Mouse (Mus musculus): ENCODE data around the gene Gabbr1.

The Gabbr1 gene

DNA sequence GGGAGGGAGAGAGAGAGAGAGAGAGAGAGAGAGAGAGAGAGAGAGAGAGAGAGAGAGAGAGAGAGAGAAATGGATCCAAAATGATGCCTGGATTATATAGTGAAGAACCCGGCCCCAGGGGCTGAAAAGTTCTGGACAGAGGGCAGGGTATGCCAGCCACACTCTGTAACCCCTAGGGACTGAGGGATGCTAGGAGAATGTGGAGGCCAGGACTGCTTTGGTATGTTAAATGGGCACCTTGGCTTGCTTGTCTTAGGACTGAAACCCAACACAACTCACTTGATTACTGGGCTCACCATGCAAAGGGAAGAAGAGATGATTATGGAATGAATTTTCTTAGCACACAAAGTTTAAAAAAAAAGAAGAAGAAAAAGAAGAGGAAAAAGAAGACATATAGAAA is 32.4 kb downstream of the Gabbr1 start:
- DNase-seq (ENCODE audit: low read depth): no peak

DNA sequence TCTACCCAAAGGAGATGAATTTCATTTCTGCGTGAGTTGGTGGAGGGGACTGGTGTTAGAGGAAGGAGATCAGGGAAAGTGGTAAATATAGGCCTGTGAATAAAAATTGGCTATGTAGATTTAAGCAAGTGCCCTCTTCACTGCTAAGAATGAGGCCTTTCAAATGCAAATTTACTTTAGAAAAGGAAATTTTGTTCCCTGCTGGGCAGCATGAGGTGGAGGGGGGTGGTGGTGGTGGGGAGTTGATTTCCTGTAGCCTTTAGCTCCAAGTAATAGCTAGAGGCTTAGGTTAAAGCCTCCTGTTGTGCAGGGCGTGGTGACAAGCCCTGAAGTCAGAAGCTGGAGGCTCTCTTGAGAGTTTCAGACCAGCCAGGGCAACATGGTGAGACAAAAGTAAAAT is 33.2 kb downstream of the Gabbr1 start:
- no peak for DNase-seq (ENCODE audit: low read depth)

DNA sequence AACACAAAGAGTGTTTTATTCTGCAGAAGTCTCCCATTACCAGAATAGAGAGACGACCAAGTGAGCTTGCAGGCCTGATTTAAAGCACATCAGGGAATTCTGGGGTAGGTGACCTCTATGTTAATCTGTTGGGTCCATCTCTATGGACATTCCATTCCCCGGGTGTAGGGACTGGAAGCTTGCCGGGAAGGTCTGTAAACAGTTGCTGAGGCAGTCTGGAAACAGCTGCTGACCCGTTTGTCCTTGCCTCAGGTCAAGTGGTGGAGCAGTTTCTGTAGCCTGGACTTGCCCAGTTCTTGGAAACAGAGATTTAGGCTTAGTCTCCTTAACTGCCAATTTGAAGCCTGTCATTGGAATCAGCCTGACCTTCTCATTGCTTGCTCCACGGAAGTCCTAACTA is 34.4 kb downstream of the Gabbr1 start:
- no peak for DNase-seq (ENCODE audit: low read depth)

DNA sequence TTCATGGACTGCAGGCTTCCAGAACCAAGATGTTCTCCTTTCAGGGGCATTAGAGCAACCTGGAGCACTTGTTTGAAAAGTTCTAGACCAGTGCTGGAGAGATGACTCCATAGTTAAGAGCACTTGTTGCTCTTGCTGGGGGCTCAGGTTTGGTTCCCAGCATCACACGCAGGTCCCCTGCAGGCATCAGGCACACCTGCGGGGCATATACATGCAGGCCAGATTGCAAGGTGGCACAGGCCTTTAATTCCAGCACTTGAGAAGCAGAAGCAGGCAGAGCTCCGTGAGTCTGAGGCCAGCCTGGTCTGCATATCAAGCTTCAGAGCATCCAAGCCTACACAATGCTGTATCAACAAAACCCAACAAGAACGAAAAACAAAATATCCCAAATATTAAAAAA is 35.9 kb downstream of the Gabbr1 start:
- no peak for DNase-seq (ENCODE audit: low read depth)

DNA sequence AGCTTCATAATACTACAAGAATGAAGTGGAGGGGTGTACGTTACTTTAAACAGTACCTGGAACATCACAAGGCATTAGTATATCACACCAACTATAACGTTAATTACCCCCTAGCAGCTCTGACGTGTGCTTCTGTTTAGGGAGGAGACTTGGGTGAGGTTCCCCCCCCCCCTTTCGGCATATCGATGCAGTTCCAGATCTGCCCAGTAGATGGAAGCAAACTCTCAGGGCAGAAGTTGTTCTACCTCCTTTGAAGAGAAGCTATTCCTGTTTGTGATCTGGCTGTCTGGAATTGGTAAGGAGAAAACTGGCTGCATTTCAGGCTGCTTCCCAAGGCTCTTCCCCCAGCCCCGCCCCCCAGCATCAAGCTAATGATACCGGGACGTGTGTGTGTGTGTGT is 37.6 kb downstream of the Gabbr1 start:
- peak; percentile 71 for DNase-seq (ENCODE audit: low read depth)

DNA sequence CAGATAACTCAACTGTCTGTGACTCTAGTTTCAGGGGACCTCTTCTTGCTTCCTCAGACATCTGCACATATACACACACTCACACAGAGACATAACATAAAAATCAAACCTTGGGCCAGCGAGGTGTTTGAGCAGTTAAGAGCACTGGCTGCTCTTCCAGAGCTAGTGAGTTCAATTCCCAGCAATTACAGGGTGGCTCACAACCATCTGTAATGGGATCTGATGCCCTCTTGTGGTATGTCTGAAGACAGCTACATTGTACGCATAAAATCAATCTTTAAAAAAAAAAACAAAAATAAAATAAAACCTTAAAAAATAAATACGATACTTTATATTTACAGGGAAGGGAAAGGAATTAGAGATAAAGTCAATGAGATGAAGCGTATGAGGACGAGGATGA is 38.9 kb downstream of the Gabbr1 start:
- DNase-seq (ENCODE audit: low read depth): peak; percentile 11

DNA sequence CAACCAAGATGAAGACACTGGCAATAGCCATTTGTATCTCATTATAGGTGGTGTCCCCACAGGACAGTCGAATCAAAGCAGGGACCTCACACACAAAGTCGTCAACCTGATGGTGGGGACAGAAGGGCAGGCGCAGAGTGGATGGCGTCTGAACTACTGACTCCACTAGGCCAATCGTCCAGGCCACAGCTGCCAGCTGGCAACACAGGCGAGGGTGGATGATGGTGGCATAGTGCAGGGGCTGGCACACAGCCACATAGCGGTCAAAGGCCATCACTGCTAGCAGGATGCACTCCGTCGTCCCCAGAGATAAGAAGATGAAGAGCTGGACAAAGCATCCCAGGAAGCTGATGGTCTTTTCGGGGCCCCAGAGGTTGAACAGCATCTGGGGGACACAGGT is 39.8 kb downstream of the Gabbr1 start:
- DNase-seq (ENCODE audit: low read depth): no peak

DNA sequence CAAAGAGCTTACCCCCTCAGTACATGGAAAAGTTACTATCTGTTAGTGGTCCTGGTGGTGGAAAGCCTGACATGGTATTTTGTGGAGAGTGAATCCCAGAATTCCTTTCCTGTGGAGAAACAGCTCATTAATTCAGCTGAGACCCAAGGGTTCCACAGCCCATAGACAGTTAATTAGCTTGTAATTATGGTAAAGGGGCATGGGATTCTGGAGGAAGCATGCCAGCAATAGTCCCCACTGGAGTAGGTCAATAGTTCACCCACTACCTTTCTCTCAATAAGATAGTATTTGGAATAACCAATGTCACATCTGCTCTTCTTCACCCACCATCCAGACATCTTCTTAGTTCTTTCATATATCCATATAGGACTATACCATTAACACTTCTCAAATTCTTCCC is 42.6 kb downstream of the Gabbr1 start, which contains the start of gene Olfr90:
Gene Olfr90 (minus strand): TSS at position 101 of the 400 bp plus-strand sequence.
- DNase-seq (ENCODE audit: low read depth): no peak

DNA sequence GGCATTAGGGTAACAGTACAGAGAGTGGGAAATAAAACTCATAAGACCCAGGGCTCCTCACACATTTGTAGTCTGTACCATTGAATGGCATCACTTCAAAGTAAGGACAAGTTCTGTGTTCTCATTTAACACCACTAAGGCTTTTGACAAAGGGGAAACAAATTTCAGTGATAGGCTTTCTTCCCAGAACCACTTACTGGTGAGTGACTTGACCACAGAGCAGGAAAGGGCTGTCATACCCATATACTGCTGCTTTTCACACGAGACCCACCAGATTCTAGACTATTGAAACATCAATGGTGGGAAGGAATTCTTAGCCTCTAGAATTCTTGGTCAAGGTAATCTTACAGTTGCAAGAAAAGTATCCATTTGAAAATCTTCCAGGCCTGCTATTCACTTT is 46.4 kb downstream of the Gabbr1 start:
- no peak for DNase-seq (ENCODE audit: low read depth)

DNA sequence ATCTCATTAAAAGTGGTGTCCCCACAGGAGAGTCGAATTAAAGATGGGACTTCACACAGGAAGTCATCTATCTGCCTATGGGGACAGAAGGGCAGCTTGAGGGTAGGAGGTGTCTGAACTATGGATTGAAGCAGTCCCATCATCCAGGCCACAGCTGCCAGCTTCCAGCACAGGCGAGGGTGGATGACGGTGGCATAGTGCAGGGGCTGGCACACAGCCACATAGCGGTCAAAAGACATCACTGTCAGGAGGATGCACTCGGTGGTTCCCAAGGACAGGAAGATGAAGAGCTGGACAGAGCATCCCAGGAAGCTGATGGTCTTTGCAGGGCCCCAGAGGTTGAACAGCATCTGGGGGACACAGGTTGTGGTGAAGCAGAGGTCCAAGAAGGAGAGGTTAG is 47.5 kb downstream of the Gabbr1 start:
- DNase-seq (ENCODE audit: low read depth): no peak

DNA sequence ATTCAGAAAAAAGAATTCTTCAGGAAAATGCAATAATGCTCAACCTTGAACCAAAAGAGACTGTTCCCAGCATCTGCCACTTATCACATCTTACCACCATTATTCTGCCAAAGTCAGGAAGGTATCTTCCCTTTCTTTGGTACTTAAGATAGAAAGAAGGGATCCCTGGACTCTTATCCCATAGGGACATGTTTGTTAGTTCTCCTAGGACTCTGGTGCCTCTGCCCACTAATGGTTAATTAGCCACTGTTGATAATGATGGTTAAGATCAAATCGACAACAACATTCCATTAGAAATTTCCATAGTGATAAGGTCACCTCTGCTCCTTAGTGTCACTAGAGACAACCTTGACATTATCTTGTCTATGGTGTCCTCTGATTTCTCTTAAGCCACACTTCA is 52.4 kb downstream of the Gabbr1 start, which contains the start of gene Olfr91:
Gene Olfr91 (minus strand): TSS at position 101 of the 400 bp plus-strand sequence.
- DNase-seq (ENCODE audit: low read depth): no peak

DNA sequence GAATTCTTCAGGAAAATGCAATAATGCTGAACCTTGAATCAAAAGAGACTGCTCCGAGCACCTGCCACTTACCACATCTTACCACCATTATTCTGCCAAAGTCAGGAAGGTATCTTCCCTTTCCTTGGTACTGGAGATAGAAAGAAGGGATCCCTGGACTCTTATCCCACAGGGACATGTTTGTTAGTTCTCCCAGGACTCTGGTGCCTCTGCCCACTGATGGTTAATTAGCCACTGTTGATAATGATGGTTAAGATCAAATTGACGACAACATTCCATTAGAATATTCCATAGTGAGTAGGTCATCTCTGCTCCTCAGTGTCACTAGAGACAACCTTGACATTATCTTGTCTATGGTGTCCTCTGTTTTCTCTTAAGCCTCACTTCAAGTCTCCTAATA is 74.2 kb downstream of the Gabbr1 start, which contains the start of gene Olfr92:
Gene Olfr92 (minus strand): TSS at position 101 of the 400 bp plus-strand sequence.
- no peak for DNase-seq (ENCODE audit: low read depth)

Data from 416B (cell line).